In genomic region chr11:69501555-69501954, GRCm38 (mm10) we compare ENCODE assay signal across 22 mouse cellular contexts. TPM values are rescaled to one million over a fixed set of nuclear protein-coding genes. Genes with fewer than 3 reads are reported as not detected.
DNase-seq lines count a peak whose midpoint lies in the region; ATAC-seq and TF ChIP-seq lines count a peak whose summit lies in the region.
"Had no signal": no experiment of that assay in that cellular context is flagged by ENCODE, and none has a peak within 500 bp of the region (broad histone marks: within the 10 kb centered on the region; RNA-seq: fewer than 3 reads in every experiment).

No protein-coding gene starts in this region.

- no peak for TF ChIP-seq EP300 in stomach, postnatal 0 days (optimal IDR thresholded peaks at IDR 0.05)

- TF ChIP-seq CTCF in lung, embryonic 14.5 days (IDR thresholded peaks at IDR 0.05; ENCODE audit: low read depth), result no peak
- TF ChIP-seq CTCF in stomach, postnatal 0 days (IDR thresholded peaks at IDR 0.05; ENCODE audit: low read depth), result no peak

- H3K27ac ChIP-seq in heart, embryonic 15.5 days, result no peak overlapping the region
- H3K27ac ChIP-seq in lung, embryonic 14.5 days (ENCODE audit: low read depth), result no peak overlapping the region
- no peak overlapping the region for H3K27ac ChIP-seq in stomach, embryonic 14.5 days (ENCODE audit: low read length)
- no peak overlapping the region for H3K27ac ChIP-seq in stomach, postnatal 0 days (replicated peaks)
- H3K27ac ChIP-seq: forebrain, embryonic 10.5 days; hindbrain, embryonic 13.5 days; midbrain, embryonic 13.5 days had no signal

- DNase-seq in heart, postnatal 14 days, result no peak
- peak; percentile 26 for DNase-seq in lung, embryonic 14.5 days
- DNase-seq in lung, postnatal 14 days, result no peak
- DNase-seq in stomach, postnatal 0 days (ENCODE audit: low spot score), result no peak
- DNase-seq in ovary, postnatal 36 days (ENCODE audit: low spot score), result no peak
- DNase-seq: adrenal gland, adult 2 months; cerebellum, adult 11-12 months; cerebellum, postnatal 10 days; gastrocnemius, postnatal 14 days; heart, adult 18-20 months; kidney, adult 9 months; kidney, postnatal 36 days; layer of hippocampus, postnatal 36 days; right cerebral cortex, postnatal 14 days; thymus, postnatal 25 days had no signal

- no peak overlapping the region for H3K9ac ChIP-seq in heart, embryonic 15.5 days
- H3K9ac ChIP-seq in lung, embryonic 14.5 days, result no peak overlapping the region; the same call in 1 of the 2 replicates
- H3K9ac ChIP-seq in stomach, embryonic 14.5 days (replicated peaks; ENCODE audit: low read depth, low read length), result no peak overlapping the region
- H3K9ac ChIP-seq in stomach, postnatal 0 days (ENCODE audit: low read length), result no peak overlapping the region
- H3K9ac ChIP-seq: hindbrain, embryonic 13.5 days; midbrain, embryonic 13.5 days had no signal

- intact Hi-C loops in heart, postnatal 14 days (cut with DNase I), result no loop called here

- 38% methylated on average over 9 of the region's 9 CpGs for WGBS in heart, embryonic 15.5 days
- 8% methylated on average over 9 of the region's 9 CpGs for WGBS in lung, embryonic 14.5 days
- WGBS in stomach, embryonic 14.5 days, result 27% methylated on average over 9 of the region's 9 CpGs
- WGBS in stomach, postnatal 0 days, result 18% methylated on average over 9 of the region's 9 CpGs

- no peaks in the 10 kb centered on the region for H3K36me3 ChIP-seq in heart, embryonic 15.5 days
- no peaks in the 10 kb centered on the region for H3K36me3 ChIP-seq in lung, embryonic 14.5 days (ENCODE audit: insufficient read depth)
- no peaks in the 10 kb centered on the region for H3K36me3 ChIP-seq in stomach, embryonic 14.5 days (ENCODE audit: control insufficient read depth, insufficient read depth, low read length)
- no peaks in the 10 kb centered on the region for H3K36me3 ChIP-seq in stomach, postnatal 0 days (ENCODE audit: control insufficient read depth, insufficient read depth, low read length)
- H3K36me3 ChIP-seq: forebrain, embryonic 10.5 days; hindbrain, embryonic 13.5 days; midbrain, embryonic 13.5 days had no signal

- H3K9me3 ChIP-seq in heart, embryonic 15.5 days (replicated peaks), result no peaks in the 10 kb centered on the region
- no peaks in the 10 kb centered on the region for H3K9me3 ChIP-seq in lung, embryonic 14.5 days (ENCODE audit: low read depth, low read length)
- H3K9me3 ChIP-seq in stomach, embryonic 14.5 days (ENCODE audit: control insufficient read depth, low read depth, low read length), result no peaks in the 10 kb centered on the region
- H3K9me3 ChIP-seq in stomach, postnatal 0 days (ENCODE audit: control insufficient read depth, low read length), result no peaks in the 10 kb centered on the region
- H3K9me3 ChIP-seq: forebrain, embryonic 10.5 days; hindbrain, embryonic 13.5 days; midbrain, embryonic 13.5 days had no signal

- H3K4me1 ChIP-seq in heart, embryonic 15.5 days (replicated peaks), result peaks cover 20% of the 10 kb centered on the region
- peaks cover 15% of the 10 kb centered on the region for H3K4me1 ChIP-seq in lung, embryonic 14.5 days (ENCODE audit: insufficient read depth)
- peaks cover 19% of the 10 kb centered on the region for H3K4me1 ChIP-seq in stomach, embryonic 14.5 days (ENCODE audit: control insufficient read depth, insufficient read depth, low read length)
- peaks cover 2% of the 10 kb centered on the region; the same call in 1 of the 2 replicates for H3K4me1 ChIP-seq in stomach, postnatal 0 days (replicated peaks; ENCODE audit: control insufficient read depth, insufficient read depth)
- H3K4me1 ChIP-seq: hindbrain, embryonic 13.5 days; midbrain, embryonic 13.5 days had no signal

- no peak for ATAC-seq in heart, embryonic 15.5 days (replicated peaks; ENCODE audit: insufficient number of reproducible peaks, insufficient read depth, low FRiP score, low read depth)
- no peak for ATAC-seq in lung, embryonic 14.5 days (ENCODE audit: insufficient read depth)
- ATAC-seq in stomach, embryonic 14.5 days (ENCODE audit: insufficient number of reproducible peaks, insufficient read depth, low FRiP score, low read depth), result no peak
- no peak for ATAC-seq in stomach, postnatal 0 days (ENCODE audit: low FRiP score, low TSS enrichment)
- ATAC-seq: forebrain, embryonic 16.5 days; midbrain, embryonic 13.5 days had no signal

- 0 out of 2 replicates have a peak overlapping the region, but pooled peaks have one; percentile 11 for H3K4me3 ChIP-seq in heart, embryonic 15.5 days
- peak overlapping the region; percentile 8; the same call in 1 of the 2 replicates for H3K4me3 ChIP-seq in lung, embryonic 14.5 days (ENCODE audit: low read depth, low read length)
- H3K4me3 ChIP-seq in stomach, embryonic 14.5 days (ENCODE audit: low read depth, low read length), result no peak overlapping the region
- no peak overlapping the region for H3K4me3 ChIP-seq in stomach, postnatal 0 days (ENCODE audit: low read depth, low read length)
- H3K4me3 ChIP-seq: forebrain, embryonic 10.5 days; hindbrain, embryonic 13.5 days; midbrain, embryonic 13.5 days had no signal

- H3K4me2 ChIP-seq in heart, embryonic 15.5 days, result peak overlapping the region; percentile 36
- H3K4me2 ChIP-seq in lung, embryonic 14.5 days, result peak overlapping the region; percentile 47
- H3K4me2 ChIP-seq in stomach, embryonic 14.5 days (replicated peaks; ENCODE audit: low read depth, low read length), result peak overlapping the region; percentile 22; the same call in 1 of the 2 replicates
- H3K4me2 ChIP-seq in stomach, postnatal 0 days (replicated peaks; ENCODE audit: low read depth), result no peak overlapping the region; the same call in 1 of the 2 replicates
- H3K4me2 ChIP-seq: hindbrain, embryonic 13.5 days; midbrain, embryonic 13.5 days had no signal

- no peaks in the 10 kb centered on the region for H3K27me3 ChIP-seq in heart, embryonic 15.5 days
- no peaks in the 10 kb centered on the region for H3K27me3 ChIP-seq in lung, embryonic 14.5 days (ENCODE audit: insufficient read depth, low read length)
- no peaks in the 10 kb centered on the region for H3K27me3 ChIP-seq in stomach, embryonic 14.5 days (ENCODE audit: control insufficient read depth, insufficient read depth, low read length)
- no peaks in the 10 kb centered on the region for H3K27me3 ChIP-seq in stomach, postnatal 0 days (ENCODE audit: control insufficient read depth, insufficient read depth, low read length)
- H3K27me3 ChIP-seq: hindbrain, embryonic 13.5 days; midbrain, embryonic 13.5 days had no signal

RNA-seq across cellular contexts. Expression of gene Dnah2, which starts 47.4 kb away (rescaled TPM):
- polyA plus RNA-seq in heart, embryonic 15.5 days (2015; fragmentation: Nextera tagmentation; extraction: Ambion mirVana), result 0.21 and 0.42 TPM in 2 replicates
- total RNA-seq in heart, postnatal 14 days (2021), result under 1 TPM; 0.07 to 0.38 TPM
- polyA plus RNA-seq in lung, embryonic 14.5 days (2014; fragmentation: Nextera tagmentation; extraction: Ambion mirVana), result 0.58 and 1.9 TPM in 2 replicates
- 1.4 and 2.3 TPM in 2 replicates for polyA plus RNA-seq in stomach, embryonic 14.5 days (2014; fragmentation: Nextera tagmentation; extraction: Ambion mirVana)
- polyA plus RNA-seq in stomach, postnatal 0 days (2015; fragmentation: Nextera tagmentation; extraction: Ambion mirVana), result 0.38 and 0.39 TPM in 2 replicates

RNA-seq across cellular contexts. Expression of gene Efnb3, which starts 58.5 kb away (rescaled TPM):
- polyA plus RNA-seq in heart, embryonic 15.5 days (2015; fragmentation: Nextera tagmentation; extraction: Ambion mirVana), result 53.8 and 59.7 TPM in 2 replicates
- total RNA-seq in heart, postnatal 14 days (2021), result 10 to 100 TPM; 60.5 to 70.3 TPM
- 2.8 and 3.3 TPM in 2 replicates for polyA plus RNA-seq in lung, embryonic 14.5 days (2014; fragmentation: Nextera tagmentation; extraction: Ambion mirVana)
- polyA plus RNA-seq in stomach, embryonic 14.5 days (2014; fragmentation: Nextera tagmentation; extraction: Ambion mirVana), result 5.5 and 5.7 TPM in 2 replicates
- 3.9 and 4.4 TPM in 2 replicates for polyA plus RNA-seq in stomach, postnatal 0 days (2015; fragmentation: Nextera tagmentation; extraction: Ambion mirVana)
- total RNA-seq: liver, adult 2 months had no signal

Comparison
In these comparisons a context has a peak if more than half of its experiments do, and no peak if none do; other contexts are left out.
1. H3K4me3 ChIP-seq: peak in heart, embryonic 15.5 days (single experiment) and lung, embryonic 14.5 days (single experiment); none in stomach, embryonic 14.5 days (single experiment) and stomach, postnatal 0 days (single experiment).